Mouse (Mus musculus) hindbrain, postnatal 0 days (tissue): ENCODE measurements at regions not wholly inside any gene's neighbourhood (a gene's known extent, or its start where the extent isn't known, plus 50 kb on each side); places are given as distances from the start of the nearest gene placed in this dataset.

Source experiments
- ATAC-seq: fragments of 200-750 bp; cut with Nextera tagmentation; 2 replicates; pipeline ENCODE4 v1.8.0; 2017; ENCODE audit warnings: mild to moderate bottlenecking, moderate TSS enrichment, moderate library complexity
- DNase-seq: peaks from one replicate; pipeline ENCODE4 v3.0.0-alpha.2; 2015; ENCODE audit warnings: low spot score
- H3K27ac ChIP-seq: fragments of 300-500 bp; sonication (generic); 2 replicates; pipeline ENCODE4 v1.5.1; 2014; ENCODE audit warnings: mild to moderate bottlenecking
- H3K27me3 ChIP-seq: fragments of 300-500 bp; sonication (generic); 2 replicates; pipeline ENCODE4 v1.6.1; 2014; ENCODE audit warnings: low read length, mixed read lengths; ENCODE audit not compliant: insufficient read depth
- H3K36me3 ChIP-seq: fragments of 300-500 bp; sonication (generic); 2 replicates; pipeline ENCODE4 v1.6.1; 2014; ENCODE audit warnings: low read length, mixed read lengths; ENCODE audit not compliant: insufficient read depth
- H3K4me1 ChIP-seq: fragments of 300-500 bp; sonication (generic); 2 replicates; pipeline ENCODE4 v1.6.1; 2014; ENCODE audit warnings: antibody characterized with exemption, low read length, mixed read lengths; ENCODE audit not compliant: insufficient read depth
- H3K4me2 ChIP-seq: fragments of 300-500 bp; sonication (generic); 2 replicates; pipeline ENCODE4 v1.6.1; 2014; ENCODE audit warnings: low read depth, mild to moderate bottlenecking, low read length, moderate library complexity, mixed read lengths
- H3K4me3 ChIP-seq: fragments of 300-500 bp; sonication (generic); 2 replicates; pipeline ENCODE4 v1.5.1; 2014; ENCODE audit warnings: low read length
- H3K9ac ChIP-seq: fragments of 300-500 bp; sonication (generic); replicated peaks from 2 replicates; pipeline ENCODE4 v1.6.1; 2014; ENCODE audit warnings: mild to moderate bottlenecking, low read length, moderate library complexity, mixed read lengths
- H3K9me3 ChIP-seq: fragments of 300-500 bp; sonication (generic); 2 replicates; pipeline ENCODE4 v1.6.1; 2016; ENCODE audit warnings: low read length, mixed read lengths
- CTCF ChIP-seq: IDR thresholded peaks from 2 replicates; pipeline ENCODE4 v1.5.1; 2016; ENCODE audit warnings: antibody characterized with exemption, control low read depth, low read depth
- WGBS: fragments of 180-500 bp; shearing (Covaris S2); extraction: QIAGEN DNeasy Blood & Tissue Kit; methylation state at CpG from one replicate; pipeline ENCODE4 v1.1.7; 2014; 5-methylcytosine and 5-hydroxymethylcytosine counted together

GRCm38 (mm10) chr7:95323084-95323483 lies 848.0 kb upstream of the Tenm4 start:
- no peak overlapping the region for H3K4me2 ChIP-seq
- WGBS, result 27% methylated on average over 3 of the region's 3 CpGs
- H3K27me3 ChIP-seq, result no peaks in the 10 kb centered on the region
- no peak overlapping the region for H3K4me3 ChIP-seq
- H3K36me3 ChIP-seq, result no peaks in the 10 kb centered on the region
- ATAC-seq, result no peak
- H3K9me3 ChIP-seq, result no peaks in the 10 kb centered on the region
- no peaks in the 10 kb centered on the region for H3K4me1 ChIP-seq
- H3K27ac ChIP-seq, result no peak overlapping the region
- DNase-seq, result peak; percentile 42
- TF ChIP-seq CTCF, result no peak
- H3K9ac ChIP-seq, result no peak overlapping the region

- 82% methylated on average over 3 of the region's 3 CpGs for WGBS
- Histone ChIP-seq H3K27ac (no peak overlapping the region), H3K9me3 (no peaks in the 10 kb centered on the region), H3K4me2 (no peak overlapping the region), H3K27me3 (no peaks in the 10 kb centered on the region), H3K4me1 (no peaks in the 10 kb centered on the region), H3K9ac (no peak overlapping the region), H3K4me3 (no peak overlapping the region), H3K36me3 (no peaks in the 10 kb centered on the region)
- TF ChIP-seq CTCF, result no peak
- no peak for ATAC-seq
- no peak for DNase-seq
Measured at GRCm38 (mm10) chr7:95324939-95325338, 846.1 kb upstream of the Tenm4 start.

GRCm38 (mm10) chr7:95332037-95332436 lies 839.0 kb upstream of the Tenm4 start:
- Histone ChIP-seq H3K27me3 (no peaks in the 10 kb centered on the region), H3K9ac (no peak overlapping the region), H3K27ac (no peak overlapping the region), H3K4me1 (no peaks in the 10 kb centered on the region), H3K4me3 (no peak overlapping the region), H3K36me3 (no peaks in the 10 kb centered on the region), H3K4me2 (no peak overlapping the region), H3K9me3 (no peaks in the 10 kb centered on the region)
- WGBS, result 31% methylated on average over 4 of the region's 4 CpGs
- peak; percentile 60 for TF ChIP-seq CTCF
- DNase-seq, result peak; percentile 56
- ATAC-seq, result no peak

GRCm38 (mm10) chr7:95350185-95350803 lies 820.8 kb upstream of the Tenm4 start:
- WGBS, result 52% methylated on average over 7 of the region's 7 CpGs
- Histone ChIP-seq H3K9me3 (no peaks in the 10 kb centered on the region), H3K4me2 (no peak overlapping the region), H3K36me3 (no peaks in the 10 kb centered on the region), H3K4me3 (no peak overlapping the region), H3K27ac (no peak overlapping the region), H3K4me1 (no peaks in the 10 kb centered on the region), H3K9ac (no peak overlapping the region), H3K27me3 (no peaks in the 10 kb centered on the region)
- no peak for DNase-seq
- peak; percentile 10; the same call in 1 of the 2 replicates for TF ChIP-seq CTCF
- no peak for ATAC-seq

GRCm38 (mm10) chr7:95350804-95351199 lies 820.2 kb upstream of the Tenm4 start:
- no peaks in the 10 kb centered on the region for H3K27me3 ChIP-seq
- no peak overlapping the region for H3K4me2 ChIP-seq
- no peak overlapping the region for H3K9ac ChIP-seq
- TF ChIP-seq CTCF, result no peak
- no peak for ATAC-seq
- H3K9me3 ChIP-seq, result no peaks in the 10 kb centered on the region
- no peak for DNase-seq
- no peak overlapping the region for H3K27ac ChIP-seq
- H3K4me3 ChIP-seq, result no peak overlapping the region
- no peaks in the 10 kb centered on the region for H3K4me1 ChIP-seq
- no peaks in the 10 kb centered on the region for H3K36me3 ChIP-seq

GRCm38 (mm10) chr7:95351337-95351736 lies 819.7 kb upstream of the Tenm4 start:
- DNase-seq, result no peak
- Histone ChIP-seq H3K4me3 (no peak overlapping the region), H3K36me3 (no peaks in the 10 kb centered on the region), H3K27ac (no peak overlapping the region), H3K27me3 (no peaks in the 10 kb centered on the region), H3K9me3 (no peaks in the 10 kb centered on the region), H3K4me2 (no peak overlapping the region), H3K9ac (no peak overlapping the region), H3K4me1 (no peaks in the 10 kb centered on the region)
- no peak for ATAC-seq
- 90% methylated on average over 2 of the region's 2 CpGs for WGBS
- TF ChIP-seq CTCF, result no peak

GRCm38 (mm10) chr7:95352133-95352532 lies 818.9 kb upstream of the Tenm4 start:
- TF ChIP-seq CTCF, result no peak
- ATAC-seq, result no peak
- DNase-seq, result no peak

More at GRCm38 (mm10) chr7:95352133-95352532, 818.9 kb upstream of the Tenm4 start:
- no peaks in the 10 kb centered on the region for H3K27me3 ChIP-seq
- 90% methylated on average over 3 of the region's 3 CpGs for WGBS
- H3K4me1 ChIP-seq, result no peaks in the 10 kb centered on the region
- H3K36me3 ChIP-seq, result no peaks in the 10 kb centered on the region
- no peak overlapping the region for H3K4me2 ChIP-seq
- no peaks in the 10 kb centered on the region for H3K9me3 ChIP-seq
- no peak overlapping the region for H3K9ac ChIP-seq
- H3K4me3 ChIP-seq, result no peak overlapping the region
- H3K27ac ChIP-seq, result no peak overlapping the region
